Mouse (Mus musculus): ENCODE data around the gene Ntf5. TPM values are rescaled to one million over a fixed set of nuclear protein-coding genes. Genes with fewer than 3 reads are reported as not detected.

Gene Ntf5
- total and polyA plus RNA-seq, 3 experiments, result 0.43 to 1.5 (median 0.59) TPM

DNA sequence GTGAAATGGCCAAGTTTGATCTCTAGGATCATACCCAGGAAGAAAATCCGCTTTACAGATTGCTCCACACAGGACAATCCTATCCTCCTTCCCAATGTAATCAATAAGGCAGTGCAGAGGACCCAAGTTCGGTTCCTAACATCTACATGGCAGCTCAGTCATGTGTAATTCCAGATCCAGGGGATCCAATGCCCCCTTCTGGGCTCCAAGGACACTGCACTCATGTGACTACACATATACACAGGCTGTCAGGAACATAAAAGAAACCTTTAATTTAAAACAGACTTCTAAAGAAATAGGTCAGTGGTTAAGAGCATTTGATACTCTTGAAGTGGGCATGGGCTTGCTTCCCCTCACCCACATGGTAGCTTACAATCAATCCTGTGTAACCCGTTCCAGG is 27.4 kb upstream of the Ntf5 start:
- in situ Hi-C loops (cut with MboI; ENCODE audit: low pct_ligation_motif_present, low pct_unique_long_range_greater_than_20kb, low sequenced_read_pairs) (no loop called here), dilution Hi-C loops (cut with MboI; ENCODE audit: extremely low pct_ligation_motif_present, extremely low pct_unique_long_range_greater_than_20kb, low sequenced_read_pairs) (no loop called here)
- DNase-seq (ENCODE audit: extremely low read depth), result no peak
- peaks cover 86 to 97% of the 10 kb centered on the region in 2 experiments for H3K36me3 ChIP-seq (replicated peaks in 1 of 2; ENCODE audit: control insufficient read depth in 1 of 2, insufficient read depth in 1 of 2, low read length in 1 of 2)
- no peak overlapping the region for H3K4me2 ChIP-seq (ENCODE audit: insufficient read depth, low read depth, poor library complexity, severe bottlenecking)
- no peak overlapping the region for H3K4me3 ChIP-seq (replicated peaks in 1 of 3; ENCODE audit: low read depth in 2 of 3, low read length in 2 of 3, poor library complexity in 1 of 3)
- H3K27ac ChIP-seq (ENCODE audit: insufficient read depth, low read depth), result no peak overlapping the region
- no peak for TF ChIP-seq MEF2A (IDR thresholded peaks at IDR 0.05; ENCODE audit: borderline replicate concordance, low read depth, low read length)
- TF ChIP-seq JUND (conservative IDR thresholded peaks at IDR 0.05; ENCODE audit: low read depth, low read length), result no peak
- no peak for TF ChIP-seq MYC (IDR thresholded peaks at IDR 0.05; ENCODE audit: low read depth, low read length)
- no peak for TF ChIP-seq MXI1 (IDR thresholded peaks at IDR 0.05; ENCODE audit: low read depth, low read length)
- TF ChIP-seq KAT2A (IDR thresholded peaks at IDR 0.05; ENCODE audit: insufficient replicate concordance, low read length), result no peak
- TF ChIP-seq ZKSCAN1 (IDR thresholded peaks at IDR 0.05; ENCODE audit: borderline replicate concordance, low read depth, low read length), result no peak
- TF ChIP-seq TCF12 (IDR thresholded peaks at IDR 0.05; ENCODE audit: low read depth, low read length), result no peak
- no peak for TF ChIP-seq SIN3A (IDR thresholded peaks at IDR 0.05; ENCODE audit: low read length)
- no peak for TF ChIP-seq ELF1 (IDR thresholded peaks at IDR 0.05; ENCODE audit: low read depth, low read length)
- no peak for TF ChIP-seq PAX5 (IDR thresholded peaks at IDR 0.05; ENCODE audit: low read length)
- no peak for TF ChIP-seq USF2 (conservative IDR thresholded peaks at IDR 0.05; ENCODE audit: low read depth, low read length)
- TF ChIP-seq MAFK (IDR thresholded peaks at IDR 0.05; ENCODE audit: insufficient replicate concordance, low read length), result no peak
- no peak for TF ChIP-seq POLR2A (IDR thresholded peaks at IDR 0.05; ENCODE audit: low read depth, low read length)
- no peak for TF ChIP-seq NELFE (IDR thresholded peaks at IDR 0.05; ENCODE audit: low read depth, low read length)
- TF ChIP-seq CHD1 (IDR thresholded peaks at IDR 0.05; ENCODE audit: low read depth, low read length), result no peak
- peaks cover 47% of the 10 kb centered on the region for H3K79me2 ChIP-seq (replicated peaks; ENCODE audit: control insufficient read depth, extremely low read depth, insufficient read depth, poor library complexity, severe bottlenecking)
- no peaks in the 10 kb centered on the region for H3K4me1 ChIP-seq (ENCODE audit: control insufficient read depth in 1 of 2, insufficient read depth in 2 of 2)
- no peaks in the 10 kb centered on the region for H3K27me3 ChIP-seq (replicated peaks)
- H3K9ac ChIP-seq (ENCODE audit: insufficient read depth, low read depth), result no peak overlapping the region
- H3K9me3 ChIP-seq (replicated peaks; ENCODE audit: low read length), result no peaks in the 10 kb centered on the region

DNA sequence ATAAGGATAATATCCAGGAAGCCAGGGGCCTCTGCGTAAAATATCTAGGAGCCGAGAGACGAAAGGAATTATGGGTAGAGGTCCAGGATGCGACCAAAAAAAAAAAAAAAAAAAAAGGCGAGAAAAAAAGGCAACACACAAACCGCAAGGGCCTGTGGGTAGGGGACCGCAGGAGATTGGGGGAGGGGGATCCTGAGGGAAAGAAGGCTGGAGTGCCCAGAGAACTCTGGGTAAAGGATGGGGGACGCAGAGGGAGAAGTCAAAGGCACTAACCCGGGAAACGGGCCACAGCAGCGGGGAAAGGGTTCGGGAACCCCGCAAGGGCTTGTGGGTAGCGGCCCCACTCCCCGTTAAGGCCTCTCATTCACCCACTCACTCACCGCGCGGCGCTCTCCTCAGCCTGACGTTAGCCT is 18.4 kb upstream of the Ntf5 start:
- peak overlapping the region; percentile 87; the same call in 1 of the 2 replicates for H3K4me2 ChIP-seq (ENCODE audit: insufficient read depth, low read depth, poor library complexity, severe bottlenecking)
- in situ Hi-C loops (cut with MboI; ENCODE audit: low pct_ligation_motif_present, low pct_unique_long_range_greater_than_20kb, low sequenced_read_pairs) (loop anchor here (10.0 kb wide), 1 partner anchor 90 kb away; no protein-coding TSS in a partner anchor), dilution Hi-C loops (cut with MboI; ENCODE audit: extremely low pct_ligation_motif_present, extremely low pct_unique_long_range_greater_than_20kb, low sequenced_read_pairs) (no loop called here)
- peak overlapping the region; percentile 71 for H3K27ac ChIP-seq (ENCODE audit: insufficient read depth, low read depth)
- H3K36me3 ChIP-seq (replicated peaks in 1 of 2; ENCODE audit: control insufficient read depth in 1 of 2, insufficient read depth in 1 of 2, low read length in 1 of 2), result peaks cover 26 to 41% of the 10 kb centered on the region in 2 experiments
- DNase-seq (ENCODE audit: extremely low read depth), result no peak
- peaks cover 44% of the 10 kb centered on the region for H3K79me2 ChIP-seq (replicated peaks; ENCODE audit: control insufficient read depth, extremely low read depth, insufficient read depth, poor library complexity, severe bottlenecking)
- no peaks in the 10 kb centered on the region for H3K27me3 ChIP-seq (replicated peaks)
- H3K4me3 ChIP-seq (replicated peaks in 1 of 3; ENCODE audit: low read depth in 2 of 3, low read length in 2 of 3, poor library complexity in 1 of 3), result peak overlapping the region; percentile 78 to 97 (median 89)
- H3K9ac ChIP-seq (ENCODE audit: insufficient read depth, low read depth), result peak overlapping the region; percentile 84
- H3K9me3 ChIP-seq (replicated peaks; ENCODE audit: low read length), result no peaks in the 10 kb centered on the region
- H3K4me1 ChIP-seq (ENCODE audit: control insufficient read depth in 1 of 2, insufficient read depth in 2 of 2), result peaks cover 0 to 24% of the 10 kb centered on the region in 2 experiments; a peak in 2 of 4 replicates
- TF ChIP-seq ZNF384 (IDR thresholded peaks at IDR 0.05; ENCODE audit: low read depth, low read length) (peak; percentile 93), JUN (IDR thresholded peaks at IDR 0.05; ENCODE audit: insufficient read depth, low read depth, low read length) (no peak), RCOR1 (conservative IDR thresholded peaks at IDR 0.05; ENCODE audit: low read depth, low read length) (no peak)

Measured in CH12.LX (cell line).